Mouse (Mus musculus) WW6 (cell line): Measurements from ENCODE around the gene Kyat1.
"Not testable (repeated sequence)": the region's sequence is repeated elsewhere in the genome, so short reads cannot be mapped to it uniquely, and the experiment has no call there.

ENCODE experiments used
- DNase-seq: peaks from one replicate; pipeline ENCODE4 v3.0.0-alpha.2; 2013; ENCODE audit warnings: low read depth, low spot score

The Kyat1 gene

GRCm38 (mm10) chr2:30173541-30174240, 32.0 kb downstream of the Kyat1 start:
- DNase-seq, result no peak

DNA sequence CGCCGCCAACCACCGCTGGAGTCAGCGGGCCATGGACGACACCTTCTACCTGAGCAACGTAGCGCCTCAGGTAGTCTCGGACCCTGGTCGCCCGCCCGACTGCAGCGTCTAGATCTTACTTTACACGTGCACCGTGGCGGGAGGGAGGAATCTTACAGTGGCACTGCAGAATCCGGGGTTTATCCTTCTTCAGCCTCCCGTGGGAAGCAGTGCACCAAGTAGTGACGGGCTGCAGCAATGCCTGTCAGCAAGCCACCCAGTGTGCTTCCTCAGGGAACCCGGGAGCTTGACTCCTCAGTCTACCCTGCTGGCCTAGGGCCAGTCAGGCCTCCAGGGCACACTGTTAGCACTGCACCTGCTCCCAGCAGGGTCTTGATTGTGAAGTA, 33.7 kb downstream of the Kyat1 start:
- no peak for DNase-seq

DNA sequence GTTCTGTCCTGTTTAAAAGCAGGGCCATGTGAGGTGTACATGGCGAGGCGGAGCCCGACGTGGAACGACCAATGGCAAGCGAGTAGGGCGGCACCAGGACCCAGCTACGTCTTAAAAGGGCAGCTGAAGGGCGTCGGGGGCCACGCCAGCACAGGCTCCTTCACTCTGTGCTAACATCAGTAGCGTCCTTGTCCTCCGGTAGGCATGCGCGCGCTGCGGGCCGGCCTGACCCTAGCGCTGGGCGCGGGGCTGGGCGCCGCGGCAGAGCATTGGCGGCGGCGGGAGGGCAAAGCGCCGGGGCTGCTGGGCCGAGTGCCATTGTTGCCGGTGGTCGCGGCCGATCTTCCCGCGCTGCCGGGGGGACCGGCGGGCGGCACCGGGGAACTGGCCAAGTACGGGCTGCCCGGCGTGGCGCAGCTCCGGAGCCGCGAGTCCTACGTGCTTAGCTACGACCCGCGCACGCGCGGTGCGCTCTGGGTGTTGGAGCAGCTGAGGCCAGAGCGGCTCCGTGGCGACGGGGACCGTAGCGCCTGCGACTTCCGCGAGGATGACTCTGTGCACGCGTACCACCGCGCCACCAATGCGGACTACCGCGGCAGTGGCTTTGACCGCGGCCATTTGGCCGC, 34.2 kb downstream of the Kyat1 start, which contains the start of gene Endog:
Gene Endog, plus strand, starts transcription at position 123 of the 626 bp plus-strand sequence.
- DNase-seq, result peak; percentile 58

DNA sequence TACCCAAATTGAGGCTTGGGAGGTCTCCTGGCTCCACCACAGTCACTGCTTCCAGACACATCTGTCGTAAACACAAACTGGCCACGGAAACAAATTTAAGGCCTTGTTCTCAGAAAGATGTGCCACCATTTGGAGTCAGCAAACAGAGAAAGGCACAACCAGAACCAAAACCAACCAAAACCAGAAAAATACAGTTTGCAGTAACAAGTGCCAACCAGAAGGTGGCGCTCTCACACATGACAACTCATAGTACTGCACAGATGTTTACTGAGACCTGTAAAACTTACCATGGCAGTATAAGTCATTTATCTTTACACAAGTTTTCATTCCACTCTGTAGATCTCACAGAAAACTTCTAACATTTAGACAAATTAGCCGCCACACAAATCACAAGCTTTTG, 39.0 kb downstream of the Kyat1 start:
- no peak for DNase-seq

GRCm38 (mm10) chr2:30164340-30164932, 41.2 kb downstream of the Kyat1 start:
- no peak for DNase-seq

- DNase-seq, result no peak
Observed at GRCm38 (mm10) chr2:30161809-30162208, 43.8 kb downstream of the Kyat1 start.

DNA sequence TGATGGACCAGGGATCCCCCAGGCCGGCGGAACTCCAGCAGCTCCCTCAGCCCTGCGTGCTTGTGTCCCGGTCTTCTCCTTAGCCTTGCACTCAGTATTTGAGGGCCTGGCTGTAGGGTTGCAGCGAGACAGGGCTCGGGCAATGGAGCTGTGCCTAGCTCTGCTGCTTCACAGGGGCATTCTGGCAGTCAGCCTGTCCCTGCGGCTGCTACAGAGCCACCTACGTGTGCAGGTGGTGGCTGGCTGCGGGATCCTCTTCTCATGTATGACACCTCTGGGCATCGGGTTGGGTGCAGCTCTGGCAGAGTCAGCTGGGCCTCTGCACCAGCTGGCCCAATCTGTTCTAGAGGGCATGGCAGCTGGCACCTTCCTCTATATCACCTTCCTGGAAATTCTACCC, 45.8 kb downstream of the Kyat1 start:
- DNase-seq, result not testable (repeated sequence)

GRCm38 (mm10) chr2:30152616-30153015, 53.0 kb downstream of the Kyat1 start:
- no peak for DNase-seq

DNA sequence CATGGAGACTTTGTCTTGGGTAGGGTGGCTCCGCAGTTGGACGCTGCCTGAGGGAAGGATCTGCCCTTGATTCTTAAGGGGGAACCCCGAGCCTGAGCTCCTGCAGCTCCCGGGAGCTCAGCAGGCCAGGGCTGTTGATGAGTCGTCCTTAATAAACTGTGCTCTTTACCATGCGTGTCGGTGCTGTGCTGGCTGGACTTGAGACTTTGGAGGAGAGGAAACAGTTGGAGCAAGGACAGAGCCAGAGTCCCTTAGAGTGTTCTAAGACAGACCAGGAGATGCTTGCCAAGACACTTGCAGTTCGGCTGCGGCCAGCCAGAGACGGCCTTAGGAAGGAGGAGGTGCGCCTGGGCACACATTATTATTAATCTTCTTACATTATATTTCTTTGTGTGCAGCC, 53.8 kb downstream of the Kyat1 start:
- DNase-seq, result no peak

- no peak for DNase-seq
Observed at GRCm38 (mm10) chr2:30147466-30147865, 58.2 kb downstream of the Kyat1 start.

- no peak for DNase-seq
Observed at GRCm38 (mm10) chr2:30144436-30144835, 61.2 kb downstream of the Kyat1 start.

- not testable (repeated sequence) for DNase-seq
Observed at GRCm38 (mm10) chr2:30140021-30140420, 65.6 kb downstream of the Kyat1 start.

GRCm38 (mm10) chr2:30136458-30136857, 69.2 kb downstream of the Kyat1 start:
- DNase-seq, result no peak
